ENCODE assay signal across 18 mouse cellular contexts in the genomic region with DNA sequence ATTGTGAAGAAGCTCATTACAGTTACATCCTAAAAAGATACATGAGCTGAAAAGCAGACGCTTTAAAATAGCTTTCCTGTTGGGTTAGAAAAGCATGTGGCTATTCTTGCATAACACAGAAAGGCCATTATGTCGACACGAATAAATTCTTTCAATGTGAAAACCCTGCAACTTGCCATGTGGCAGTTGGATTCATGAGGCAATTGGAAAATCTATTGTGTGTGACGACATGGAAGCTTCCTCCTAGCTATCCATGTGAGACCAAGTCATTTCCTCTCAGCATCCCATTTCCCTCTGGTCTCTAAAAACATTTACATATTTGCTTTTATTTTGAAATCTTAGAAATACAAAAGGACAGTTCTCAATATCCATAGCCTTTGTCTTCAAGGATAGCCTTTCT.
"Had no signal": no experiment of that assay in that cellular context is flagged by ENCODE, and none has a peak within 500 bp of the region (broad histone marks: within the 10 kb centered on the region; RNA-seq: fewer than 3 reads in every experiment).

No protein-coding gene starts in this region.

- H3K36me3 ChIP-seq: limb, embryonic 12.5 days; midbrain, embryonic 12.5 days; neural tube, embryonic 12.5 days had no signal

- H3K9me3 ChIP-seq: limb, embryonic 12.5 days; megakaryocyte, embryonic 14.5 days; midbrain, embryonic 12.5 days; neural tube, embryonic 12.5 days had no signal

- H3K4me3 ChIP-seq: limb, embryonic 12.5 days; megakaryocyte, embryonic 14.5 days; midbrain, embryonic 12.5 days; myocyte; neural tube, embryonic 12.5 days had no signal

- H3K4me1 ChIP-seq: limb, embryonic 12.5 days; megakaryocyte, embryonic 14.5 days; midbrain, embryonic 12.5 days; neural tube, embryonic 12.5 days had no signal

- H3K9ac ChIP-seq: limb, embryonic 12.5 days; liver, embryonic 14.5 days; midbrain, embryonic 12.5 days; neural tube, embryonic 12.5 days had no signal

- DNase-seq: kidney, adult 11 months; kidney, adult 9 months; kidney, postnatal 36 days; layer of hippocampus, adult 9-11 months; layer of hippocampus, postnatal 36 days; liver; lung, adult 18-20 months; right cerebral cortex, adult 18-20 months; right cerebral cortex, postnatal 25 days; thymus, adult 18-20 months; thymus, postnatal 14 days had no signal

- H3K4me2 ChIP-seq: limb, embryonic 12.5 days; midbrain, embryonic 12.5 days; neural tube, embryonic 12.5 days had no signal

- H3K27ac ChIP-seq: kidney, postnatal 0 days; limb, embryonic 12.5 days; liver, embryonic 14.5 days; midbrain, embryonic 12.5 days; neural tube, embryonic 12.5 days had no signal

- H3K27me3 ChIP-seq: limb, embryonic 12.5 days; megakaryocyte, embryonic 14.5 days; midbrain, embryonic 12.5 days; neural tube, embryonic 12.5 days had no signal
